17 mouse cellular contexts compared by ENCODE assay signal in the genomic region with DNA sequence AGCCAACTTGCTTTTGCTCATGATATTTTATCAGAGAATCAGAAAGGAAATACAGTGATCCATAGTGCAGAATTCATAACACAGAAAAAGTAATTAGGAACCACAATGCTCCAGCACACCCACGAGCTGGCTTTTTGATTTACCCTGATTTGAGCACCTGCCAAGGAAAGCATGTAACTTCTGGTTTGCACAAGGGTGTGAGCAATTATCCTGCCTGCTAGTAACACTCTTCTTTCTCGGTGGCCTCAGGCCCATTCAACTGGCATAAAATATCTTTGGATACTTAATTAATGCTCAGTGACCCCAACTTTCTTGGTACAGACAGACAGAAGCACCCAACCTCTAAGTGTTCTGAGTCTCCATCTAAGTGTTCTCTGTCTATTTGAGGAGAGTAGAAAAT. TPM values are rescaled to one million over a fixed set of nuclear protein-coding genes. Genes with fewer than 3 reads are reported as not detected.
"Had no signal": no experiment of that assay in that cellular context is flagged by ENCODE, and none has a peak within 500 bp of the region (broad histone marks: within the 10 kb centered on the region; RNA-seq: fewer than 3 reads in every experiment).

No protein-coding gene starts in this region.

- H3K27ac ChIP-seq: limb, embryonic 15.5 days; liver, embryonic 12.5 days; macrophage; midbrain, embryonic 13.5 days; neural tube, embryonic 15.5 days had no signal

- H3K36me3 ChIP-seq: limb, embryonic 15.5 days; liver, embryonic 12.5 days; midbrain, embryonic 13.5 days; neural tube, embryonic 15.5 days had no signal

- H3K9ac ChIP-seq: limb, embryonic 15.5 days; liver, embryonic 12.5 days; lung, embryonic 14.5 days; midbrain, embryonic 13.5 days; neural tube, embryonic 15.5 days had no signal

- H3K9me3 ChIP-seq: limb, embryonic 15.5 days; liver, embryonic 12.5 days; megakaryocyte, embryonic 14.5 days; midbrain, embryonic 13.5 days; neural tube, embryonic 15.5 days had no signal

- ATAC-seq: intestine, postnatal 0 days; liver, embryonic 12.5 days; midbrain, embryonic 13.5 days had no signal

- DNase-seq: kidney, adult 8-10 months; kidney, postnatal 25 days; lung, embryonic 14.5 days; lung, postnatal 10 days; right cerebral cortex, postnatal 4 days; spleen, adult 18-20 months; thymus, adult 2 months; thymus, postnatal 25 days had no signal

- H3K4me1 ChIP-seq: limb, embryonic 15.5 days; liver, embryonic 12.5 days; megakaryocyte, embryonic 14.5 days; neural tube, embryonic 15.5 days had no signal

- H3K4me3 ChIP-seq: limb, embryonic 15.5 days; liver, embryonic 12.5 days; megakaryocyte, embryonic 14.5 days; midbrain, embryonic 13.5 days; myocyte; neural tube, embryonic 15.5 days had no signal

- H3K27me3 ChIP-seq: limb, embryonic 15.5 days; liver, embryonic 12.5 days; megakaryocyte, embryonic 14.5 days; midbrain, embryonic 13.5 days; neural tube, embryonic 15.5 days had no signal

- H3K4me2 ChIP-seq: limb, embryonic 15.5 days; liver, embryonic 12.5 days; lung, embryonic 14.5 days; midbrain, embryonic 13.5 days; neural tube, embryonic 15.5 days had no signal

RNA-seq across cellular contexts. Expression of a gene that starts 57.6 kb away (rescaled TPM):
- polyA plus RNA-seq: liver, embryonic 16.5 days; macrophage; myocyte had no signal
